Mouse (Mus musculus): ENCODE measurements around the gene Cds1.

DNA sequence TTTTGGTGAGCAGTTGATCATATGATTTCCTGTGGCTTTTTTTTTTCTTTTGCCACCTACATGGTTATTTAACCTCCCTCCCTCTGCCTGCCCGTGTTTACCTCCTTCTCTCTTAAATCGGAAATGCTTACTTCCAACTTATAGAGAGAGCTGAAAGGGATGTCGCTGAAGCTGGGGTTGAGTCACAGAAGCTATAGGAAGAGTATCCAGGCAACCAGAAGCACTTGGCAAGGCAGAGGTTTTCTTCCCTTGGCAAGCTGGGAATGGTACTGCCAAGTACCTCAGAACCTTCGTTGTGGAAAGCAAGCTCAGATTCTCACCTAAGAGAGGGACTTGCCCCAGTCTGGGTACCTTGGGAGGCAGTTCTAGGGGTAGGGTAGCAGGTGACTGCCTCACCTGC lies 3.2 kb upstream of the Cds1 start:
- no peak for TF ChIP-seq CTCF (IDR thresholded peaks at IDR 0.05; ENCODE audit: insufficient read depth, low read length)
- no peak for TF ChIP-seq POLR2A (IDR thresholded peaks at IDR 0.05; ENCODE audit: borderline replicate concordance, extremely low read depth, low read depth, low read length)
